Mouse (Mus musculus): ENCODE measurements around the gene Tars. TPM values are rescaled to one million over a fixed set of nuclear protein-coding genes. Genes with fewer than 3 reads are reported as not detected.

Gene Tars
- polyA plus RNA-seq, 1 experiment from 2014 or later, result 57.6 TPM

DNA sequence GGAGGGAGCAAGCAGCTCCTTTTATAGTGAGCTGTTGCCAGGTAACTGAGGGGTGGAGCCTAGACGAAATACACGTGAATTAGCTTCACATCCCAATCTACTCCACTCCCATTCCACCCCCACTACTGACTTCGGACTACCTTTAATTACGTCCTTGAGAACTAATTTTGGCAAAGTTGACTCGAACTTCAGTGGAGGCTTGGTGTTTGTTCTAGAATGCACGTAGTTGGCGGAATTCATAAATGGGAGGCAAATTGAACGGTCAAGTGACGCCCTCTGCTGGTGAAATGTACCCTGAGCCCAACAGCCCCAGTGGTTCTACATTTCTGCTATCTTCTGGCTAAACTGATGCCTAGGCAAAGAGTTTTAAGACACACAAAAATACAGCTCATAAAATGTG lies 7.3 kb upstream of the Tars start:
- no peaks in the 10 kb centered on the region for H3K36me3 ChIP-seq (ENCODE audit: control insufficient read depth, insufficient read depth)
- no peak for ATAC-seq
- no peak overlapping the region for H3K9ac ChIP-seq (replicated peaks; ENCODE audit: low read depth, low read length)
- H3K27ac ChIP-seq (ENCODE audit: low read length), result no peak overlapping the region
- no peaks in the 10 kb centered on the region for H3K9me3 ChIP-seq (ENCODE audit: control insufficient read depth, low read length)
- WGBS, result 24% methylated on average over 9 of the region's 9 CpGs
- H3K4me2 ChIP-seq (ENCODE audit: low read length), result no peak overlapping the region
- H3K4me3 ChIP-seq (replicated peaks; ENCODE audit: low read length), result no peak overlapping the region
- H3K4me1 ChIP-seq (replicated peaks; ENCODE audit: control insufficient read depth, insufficient read depth, low read length), result no peaks in the 10 kb centered on the region
- H3K27me3 ChIP-seq (replicated peaks; ENCODE audit: control insufficient read depth, insufficient read depth, low read length), result no peaks in the 10 kb centered on the region

DNA sequence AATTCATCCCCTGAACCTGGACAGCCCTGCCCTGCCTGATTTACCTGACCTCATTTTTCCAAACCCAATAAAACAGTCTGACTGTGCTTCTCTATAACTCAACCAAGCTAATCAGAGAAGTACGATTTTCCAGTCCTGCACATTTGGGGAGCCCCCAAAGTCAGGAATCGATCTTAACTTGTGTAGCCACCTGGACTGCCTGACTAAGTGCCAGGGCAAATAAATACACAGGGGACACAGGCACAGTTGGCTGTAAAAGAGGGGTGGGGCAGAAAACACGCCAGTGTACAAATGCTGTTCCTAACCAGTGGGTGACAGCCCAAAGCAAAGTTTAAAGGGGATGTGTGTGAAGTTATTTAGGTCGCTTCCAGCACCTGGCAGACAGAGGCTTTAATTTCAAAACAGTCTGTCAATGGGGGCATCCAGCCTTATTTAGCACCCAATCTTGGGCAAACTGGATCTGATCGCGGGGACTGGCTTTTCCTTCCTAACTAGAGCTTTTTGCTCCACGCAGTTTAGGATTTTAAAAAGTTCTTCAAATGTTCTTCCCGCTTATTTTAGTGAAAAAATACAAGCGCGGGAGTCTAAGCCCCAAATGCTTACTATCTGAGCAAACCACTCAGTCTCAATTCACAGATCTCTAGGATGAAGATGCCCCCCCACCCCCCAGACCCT lies 652 bp downstream of the Tars start:
- H3K9me3 ChIP-seq (ENCODE audit: control insufficient read depth, low read length), result no peaks in the 10 kb centered on the region
- peak overlapping the region; percentile 72 for H3K4me3 ChIP-seq (replicated peaks; ENCODE audit: low read length)
- H3K9ac ChIP-seq (replicated peaks; ENCODE audit: low read depth, low read length), result peak overlapping the region; percentile 75
- peaks cover 17% of the 10 kb centered on the region for H3K4me1 ChIP-seq (replicated peaks; ENCODE audit: control insufficient read depth, insufficient read depth, low read length)
- no peak overlapping the region for H3K27ac ChIP-seq (ENCODE audit: low read length)
- H3K27me3 ChIP-seq (replicated peaks; ENCODE audit: control insufficient read depth, insufficient read depth, low read length), result no peaks in the 10 kb centered on the region
- H3K4me2 ChIP-seq (ENCODE audit: low read length), result peak overlapping the region; percentile 61
- ATAC-seq, result no peak
- whole genome bisulfite sequencing, result 5% methylated on average over 10 of the region's 10 CpGs
- peaks cover 2% of the 10 kb centered on the region; the same call in 1 of the 2 replicates for H3K36me3 ChIP-seq (ENCODE audit: control insufficient read depth, insufficient read depth)

DNA sequence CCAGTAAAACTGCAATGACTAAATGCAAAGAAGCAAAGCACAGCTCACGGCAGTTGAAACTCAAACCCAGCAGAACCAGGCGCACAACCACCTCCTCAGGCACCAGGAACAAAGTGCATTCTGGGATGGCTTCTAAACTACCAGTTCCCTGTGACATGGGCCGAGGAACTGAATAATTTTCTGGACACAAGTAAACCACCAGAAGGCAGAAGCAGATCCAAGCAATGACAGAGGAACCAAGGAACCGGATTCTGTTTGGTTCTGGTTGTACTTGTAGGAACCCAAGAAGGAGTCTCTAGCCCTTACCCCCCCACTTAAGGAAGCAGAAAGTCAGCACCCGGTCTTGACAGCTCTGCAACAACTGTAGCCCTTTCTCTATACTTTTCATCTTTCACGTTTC lies 3.0 kb downstream of the Tars start:
- 90% methylated on average over 6 of the region's 6 CpGs for WGBS
- Histone ChIP-seq H3K4me3 (replicated peaks; ENCODE audit: low read length) (no peak overlapping the region), H3K27me3 (replicated peaks; ENCODE audit: control insufficient read depth, insufficient read depth, low read length) (no peaks in the 10 kb centered on the region), H3K36me3 (ENCODE audit: control insufficient read depth, insufficient read depth) (peaks cover 16% of the 10 kb centered on the region), H3K9me3 (ENCODE audit: control insufficient read depth, low read length) (no peaks in the 10 kb centered on the region), H3K4me2 (ENCODE audit: low read length) (no peak overlapping the region), H3K4me1 (replicated peaks; ENCODE audit: control insufficient read depth, insufficient read depth, low read length) (peaks cover 17% of the 10 kb centered on the region), H3K9ac (replicated peaks; ENCODE audit: low read depth, low read length) (no peak overlapping the region), H3K27ac (ENCODE audit: low read length) (no peak overlapping the region)
- no peak for ATAC-seq

DNA sequence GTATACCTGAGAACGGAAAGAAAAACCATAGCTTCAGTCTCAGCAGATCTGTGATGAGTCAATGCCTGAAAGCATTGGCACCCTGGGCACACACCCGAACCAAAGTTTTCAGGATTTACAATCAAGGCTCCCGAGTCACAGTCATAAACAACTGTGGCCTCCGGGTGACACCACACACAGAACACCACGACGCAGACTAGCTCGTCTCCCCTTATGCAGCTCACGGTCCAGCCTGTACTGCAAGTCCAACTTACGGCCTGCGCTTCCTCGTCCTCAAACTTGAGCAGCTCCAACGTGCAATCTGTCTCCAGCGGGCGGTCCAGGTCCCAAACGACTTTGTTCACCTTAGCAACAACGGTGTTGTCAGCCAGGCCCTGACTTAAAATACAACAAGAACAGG lies 6.6 kb downstream of the Tars start:
- H3K4me2 ChIP-seq (ENCODE audit: low read length), result no peak overlapping the region
- H3K9me3 ChIP-seq (ENCODE audit: control insufficient read depth, low read length), result no peaks in the 10 kb centered on the region
- WGBS, result 96% methylated on average over 16 of the region's 16 CpGs
- H3K9ac ChIP-seq (replicated peaks; ENCODE audit: low read depth, low read length), result no peak overlapping the region
- peaks cover 45% of the 10 kb centered on the region for H3K36me3 ChIP-seq (ENCODE audit: control insufficient read depth, insufficient read depth)
- no peaks in the 10 kb centered on the region for H3K27me3 ChIP-seq (replicated peaks; ENCODE audit: control insufficient read depth, insufficient read depth, low read length)
- no peak overlapping the region for H3K4me3 ChIP-seq (replicated peaks; ENCODE audit: low read length)
- ATAC-seq, result no peak
- H3K4me1 ChIP-seq (replicated peaks; ENCODE audit: control insufficient read depth, insufficient read depth, low read length), result peaks cover 4% of the 10 kb centered on the region; the same call in 1 of the 2 replicates
- H3K27ac ChIP-seq (ENCODE audit: low read length), result no peak overlapping the region

DNA sequence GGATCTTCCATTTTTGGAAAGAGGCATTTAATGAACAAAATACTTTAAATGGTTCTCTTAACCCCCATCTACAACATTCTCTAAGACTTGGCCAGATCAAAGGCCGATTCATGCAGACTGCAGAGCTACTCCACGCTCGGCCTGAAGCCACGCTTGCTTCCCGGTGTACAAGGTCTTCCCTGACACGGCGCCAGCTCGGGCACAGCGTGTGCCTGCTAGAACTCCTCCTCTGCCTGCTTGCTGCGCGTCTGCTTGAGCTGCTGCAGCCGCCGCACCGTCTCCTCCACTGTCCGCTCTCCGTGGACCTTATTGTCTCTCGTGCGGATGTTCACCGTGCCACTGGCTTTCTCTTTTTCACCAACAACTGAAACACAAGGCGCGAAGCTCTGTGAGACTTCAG lies 15.7 kb downstream of the Tars start:
- 95% methylated on average over 21 of the region's 21 CpGs for WGBS
- Histone ChIP-seq H3K4me2 (ENCODE audit: low read length) (no peak overlapping the region), H3K4me1 (replicated peaks; ENCODE audit: control insufficient read depth, insufficient read depth, low read length) (no peaks in the 10 kb centered on the region), H3K9me3 (ENCODE audit: control insufficient read depth, low read length) (no peaks in the 10 kb centered on the region), H3K9ac (replicated peaks; ENCODE audit: low read depth, low read length) (no peak overlapping the region), H3K27ac (ENCODE audit: low read length) (no peak overlapping the region), H3K27me3 (replicated peaks; ENCODE audit: control insufficient read depth, insufficient read depth, low read length) (no peaks in the 10 kb centered on the region), H3K36me3 (ENCODE audit: control insufficient read depth, insufficient read depth) (peaks cover 35% of the 10 kb centered on the region), H3K4me3 (replicated peaks; ENCODE audit: low read length) (no peak overlapping the region)
- ATAC-seq, result no peak

DNA sequence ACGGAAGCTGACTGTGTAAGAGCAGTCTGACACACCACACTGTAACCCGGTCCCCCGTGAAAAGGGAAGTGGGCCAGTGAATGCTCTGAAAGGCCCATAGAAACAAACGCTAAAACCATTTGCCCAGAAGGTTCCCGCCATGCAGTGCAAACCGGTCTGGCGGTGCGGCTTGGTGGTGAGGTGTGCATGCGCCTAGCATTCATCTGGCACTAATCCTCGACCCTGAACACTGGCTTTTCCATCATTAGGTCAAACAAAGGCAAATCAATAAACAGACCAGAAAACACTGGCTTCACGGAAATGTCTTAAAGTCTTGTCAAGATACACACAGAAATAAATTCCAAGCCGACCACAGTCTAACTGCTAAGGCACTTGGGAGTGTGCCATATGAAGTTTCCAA lies 16.9 kb downstream of the Tars start:
- 75% methylated on average over 12 of the region's 12 CpGs for WGBS
- no peak overlapping the region for H3K4me2 ChIP-seq (ENCODE audit: low read length)
- no peaks in the 10 kb centered on the region for H3K27me3 ChIP-seq (replicated peaks; ENCODE audit: control insufficient read depth, insufficient read depth, low read length)
- no peak for ATAC-seq
- H3K9me3 ChIP-seq (ENCODE audit: control insufficient read depth, low read length), result no peaks in the 10 kb centered on the region
- no peak overlapping the region for H3K9ac ChIP-seq (replicated peaks; ENCODE audit: low read depth, low read length)
- H3K36me3 ChIP-seq (ENCODE audit: control insufficient read depth, insufficient read depth), result peaks cover 24% of the 10 kb centered on the region
- no peaks in the 10 kb centered on the region for H3K4me1 ChIP-seq (replicated peaks; ENCODE audit: control insufficient read depth, insufficient read depth, low read length)
- no peak overlapping the region for H3K27ac ChIP-seq (ENCODE audit: low read length)
- H3K4me3 ChIP-seq (replicated peaks; ENCODE audit: low read length), result no peak overlapping the region

DNA sequence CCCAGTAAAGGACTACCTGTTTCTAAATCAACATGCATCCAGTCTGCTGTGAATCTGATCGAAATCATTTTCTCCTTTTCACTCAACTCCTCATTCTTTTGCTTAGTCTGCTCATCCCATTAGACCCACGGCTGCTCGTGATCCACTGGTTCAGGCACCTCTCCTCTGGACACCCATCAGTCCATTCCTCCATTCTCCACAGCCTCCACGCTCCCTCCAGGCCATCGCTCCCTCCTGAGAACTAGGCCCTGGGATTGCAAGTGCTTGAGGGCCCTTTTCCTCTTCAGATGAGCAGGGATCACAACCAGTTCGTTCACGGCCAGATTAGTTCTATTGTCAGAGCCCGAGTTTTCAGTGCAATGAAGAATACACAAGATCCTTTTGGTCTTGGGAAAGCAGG lies 18.8 kb downstream of the Tars start:
- Histone ChIP-seq H3K9me3 (ENCODE audit: control insufficient read depth, low read length) (no peaks in the 10 kb centered on the region), H3K4me3 (replicated peaks; ENCODE audit: low read length) (no peak overlapping the region), H3K4me1 (replicated peaks; ENCODE audit: control insufficient read depth, insufficient read depth, low read length) (no peaks in the 10 kb centered on the region), H3K9ac (replicated peaks; ENCODE audit: low read depth, low read length) (no peak overlapping the region), H3K27ac (ENCODE audit: low read length) (no peak overlapping the region), H3K27me3 (replicated peaks; ENCODE audit: control insufficient read depth, insufficient read depth, low read length) (no peaks in the 10 kb centered on the region), H3K4me2 (ENCODE audit: low read length) (no peak overlapping the region), H3K36me3 (ENCODE audit: control insufficient read depth, insufficient read depth) (peaks cover 12% of the 10 kb centered on the region)
- WGBS, result 75% methylated on average over 8 of the region's 8 CpGs
- no peak for ATAC-seq

DNA sequence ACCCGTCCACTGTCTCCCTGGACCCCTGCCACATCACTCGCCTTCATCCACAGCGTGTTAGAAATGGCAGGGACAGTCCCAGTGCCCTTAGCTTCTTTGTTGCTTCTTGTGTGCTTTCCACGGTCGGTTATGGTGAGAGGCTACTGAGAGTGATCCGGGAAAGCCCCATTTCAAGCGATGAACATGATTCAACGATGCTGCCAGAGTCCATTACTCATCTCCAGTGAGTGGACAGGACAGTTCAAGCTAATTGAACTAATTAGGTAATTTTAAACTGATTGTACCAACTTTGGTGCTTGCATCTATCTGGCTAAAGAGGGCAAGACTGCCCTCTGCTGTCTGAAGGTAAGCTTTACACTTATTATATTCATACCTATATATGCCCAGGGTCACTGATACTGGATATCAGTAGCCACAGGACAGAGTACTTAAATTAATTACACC lies 19.4 kb downstream of the Tars start:
- H3K4me1 ChIP-seq (replicated peaks; ENCODE audit: control insufficient read depth, insufficient read depth, low read length), result no peaks in the 10 kb centered on the region
- H3K9me3 ChIP-seq (ENCODE audit: control insufficient read depth, low read length), result no peaks in the 10 kb centered on the region
- WGBS, result 44% methylated on average over 8 of the region's 8 CpGs
- no peaks in the 10 kb centered on the region for H3K27me3 ChIP-seq (replicated peaks; ENCODE audit: control insufficient read depth, insufficient read depth, low read length)
- H3K36me3 ChIP-seq (ENCODE audit: control insufficient read depth, insufficient read depth), result peaks cover 10% of the 10 kb centered on the region
- H3K27ac ChIP-seq (ENCODE audit: low read length), result no peak overlapping the region
- H3K4me2 ChIP-seq (ENCODE audit: low read length), result no peak overlapping the region
- ATAC-seq, result peak; percentile 65
- no peak overlapping the region for H3K4me3 ChIP-seq (replicated peaks; ENCODE audit: low read length)
- H3K9ac ChIP-seq (replicated peaks; ENCODE audit: low read depth, low read length), result no peak overlapping the region

DNA sequence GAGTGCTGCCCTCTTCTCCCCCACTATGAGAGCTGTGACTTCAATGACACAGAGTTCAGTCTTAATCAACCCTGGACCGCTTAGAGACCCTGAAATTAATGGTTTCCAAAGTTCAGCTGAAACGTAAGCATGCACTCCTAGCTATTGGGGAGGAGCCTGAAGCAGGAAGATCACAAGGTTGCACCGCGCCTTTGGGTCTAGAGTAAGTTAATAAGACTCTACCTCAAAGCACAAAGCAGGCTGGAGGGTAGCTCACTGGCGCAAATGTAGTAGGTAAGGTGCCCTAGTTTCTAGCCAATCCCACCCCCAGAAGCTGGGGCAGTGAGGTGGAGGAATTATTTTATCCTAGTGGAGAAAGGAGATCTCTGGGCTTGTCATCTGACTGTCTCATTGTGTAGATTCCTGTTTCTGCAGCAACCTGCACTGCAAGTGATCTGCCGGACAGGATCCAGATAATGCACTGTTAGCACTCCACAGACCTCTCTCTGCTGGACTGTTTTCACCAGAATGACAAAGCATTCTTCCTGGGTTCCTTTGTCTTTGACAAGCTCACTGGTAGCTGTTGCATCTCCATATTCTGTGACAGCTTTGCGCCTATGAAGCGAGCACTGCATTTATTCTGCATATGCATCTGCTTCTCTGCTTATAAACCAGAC lies 19.9 kb downstream of the Tars start:
- no peaks in the 10 kb centered on the region for H3K4me1 ChIP-seq (replicated peaks; ENCODE audit: control insufficient read depth, insufficient read depth, low read length)
- no peak overlapping the region for H3K27ac ChIP-seq (ENCODE audit: low read length)
- ATAC-seq, result no peak
- H3K27me3 ChIP-seq (replicated peaks; ENCODE audit: control insufficient read depth, insufficient read depth, low read length), result no peaks in the 10 kb centered on the region
- no peaks in the 10 kb centered on the region for H3K9me3 ChIP-seq (ENCODE audit: control insufficient read depth, low read length)
- no peak overlapping the region for H3K4me2 ChIP-seq (ENCODE audit: low read length)
- H3K9ac ChIP-seq (replicated peaks; ENCODE audit: low read depth, low read length), result no peak overlapping the region
- peaks cover 4% of the 10 kb centered on the region for H3K36me3 ChIP-seq (ENCODE audit: control insufficient read depth, insufficient read depth)
- 88% methylated on average over 8 of the region's 8 CpGs for WGBS
- H3K4me3 ChIP-seq (replicated peaks; ENCODE audit: low read length), result no peak overlapping the region

Measured in forebrain, embryonic 16.5 days (tissue).